Mouse (Mus musculus): ENCODE measurements around the gene Msrb2.

DNA sequence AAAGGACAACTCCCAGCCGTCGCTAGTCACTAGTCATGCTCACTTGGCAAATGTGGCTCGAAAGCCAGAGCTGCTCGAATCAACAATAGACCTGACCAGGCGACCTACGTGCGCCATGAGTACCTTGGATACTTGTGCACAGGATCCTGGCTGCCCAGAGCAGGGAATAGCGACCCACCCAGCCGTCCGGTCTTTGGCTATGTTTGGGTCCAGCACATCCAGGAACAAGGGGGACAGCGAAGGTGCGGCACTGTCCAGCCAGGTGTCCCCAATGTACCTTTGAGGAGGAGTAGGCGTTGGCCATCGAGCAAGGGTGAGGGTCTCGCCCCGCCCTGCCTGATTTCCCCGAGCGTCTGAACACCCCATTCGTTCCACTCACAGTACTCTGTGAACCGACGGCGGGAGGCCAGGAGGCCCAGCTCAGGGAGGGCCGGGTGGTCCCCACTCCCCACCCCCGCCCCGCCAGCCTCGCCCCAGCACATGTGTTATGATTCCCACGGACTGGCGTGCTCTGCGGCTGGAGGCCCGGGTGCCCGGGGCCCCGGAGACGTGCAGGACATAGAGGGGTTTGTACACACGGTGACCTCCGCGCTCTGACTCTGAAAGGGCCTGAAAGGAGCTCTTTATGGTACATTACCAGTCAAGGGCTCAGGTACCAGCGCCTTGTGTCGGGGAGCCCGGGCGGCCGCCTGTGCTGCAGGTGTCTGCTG is 60.5 kb downstream of the Msrb2 start:
- TF ChIP-seq CTCF (IDR thresholded peaks at IDR 0.05; ENCODE audit: low read depth) = no peak
- TF ChIP-seq EP300 (IDR thresholded peaks at IDR 0.05; ENCODE audit: low read depth) = no peak
